Mouse (Mus musculus): ENCODE data around the gene Ahdc1. TPM values are rescaled to one million over a fixed set of nuclear protein-coding genes. Genes with fewer than 3 reads are reported as not detected.

Gene Ahdc1
- polyA plus RNA-seq, 1 experiment from 2014 or later: 10.5 TPM

- Histone ChIP-seq H3K27ac (no peak overlapping the region), H3K4me3 (no peak overlapping the region), H3K4me1 (peaks cover 23% of the 10 kb centered on the region), H3K4me2 (replicated peaks) (0 out of 2 replicates have a peak overlapping the region, but pooled peaks have one; percentile 16), H3K9ac (no peak overlapping the region), H3K27me3 (replicated peaks) (no peaks in the 10 kb centered on the region), H3K9me3 (no peaks in the 10 kb centered on the region), H3K36me3 (no peaks in the 10 kb centered on the region)
- WGBS: 11% methylated on average over 11 of the region's 11 CpGs
- ATAC-seq (ENCODE audit: low FRiP score, low read depth): no peak
These were observed 109.8 kb downstream of the Ahdc1 start for GRCm38 (mm10) chr4:133120833-133121321.

GRCm38 (mm10) chr4:133121416-133121815 is 110.4 kb downstream of the Ahdc1 start:
- no peak for ATAC-seq (ENCODE audit: low FRiP score, low read depth)
- WGBS: 62% methylated on average over 1 of the region's 1 CpGs
- H3K27ac ChIP-seq: no peak overlapping the region
- H3K9ac ChIP-seq: no peak overlapping the region
- no peak overlapping the region for H3K4me3 ChIP-seq
- H3K27me3 ChIP-seq (replicated peaks): no peaks in the 10 kb centered on the region
- no peaks in the 10 kb centered on the region for H3K9me3 ChIP-seq
- peaks cover 22% of the 10 kb centered on the region for H3K4me1 ChIP-seq
- no peaks in the 10 kb centered on the region for H3K36me3 ChIP-seq
- H3K4me2 ChIP-seq (replicated peaks): no peak overlapping the region

- peaks cover 17% of the 10 kb centered on the region for H3K4me1 ChIP-seq
- H3K27ac ChIP-seq: no peak overlapping the region
- no peak overlapping the region for H3K9ac ChIP-seq
- H3K27me3 ChIP-seq (replicated peaks): no peaks in the 10 kb centered on the region
- no peaks in the 10 kb centered on the region for H3K9me3 ChIP-seq
- no peaks in the 10 kb centered on the region for H3K36me3 ChIP-seq
- H3K4me3 ChIP-seq: no peak overlapping the region
- no peak for ATAC-seq (ENCODE audit: low FRiP score, low read depth)
- H3K4me2 ChIP-seq (replicated peaks): no peak overlapping the region
- WGBS: 43% methylated on average over 5 of the region's 5 CpGs
These were observed 111.0 kb downstream of the Ahdc1 start for GRCm38 (mm10) chr4:133121974-133122637.

GRCm38 (mm10) chr4:133127079-133127478 is 116.0 kb downstream of the Ahdc1 start:
- no peaks in the 10 kb centered on the region for H3K27me3 ChIP-seq (replicated peaks)
- H3K36me3 ChIP-seq: no peaks in the 10 kb centered on the region
- peaks cover 21% of the 10 kb centered on the region for H3K4me1 ChIP-seq
- no peak overlapping the region for H3K4me2 ChIP-seq (replicated peaks)
- 90% methylated on average over 3 of the region's 3 CpGs for WGBS
- ATAC-seq (ENCODE audit: low FRiP score, low read depth): no peak
- no peak overlapping the region for H3K27ac ChIP-seq
- no peaks in the 10 kb centered on the region for H3K9me3 ChIP-seq
- no peak overlapping the region for H3K9ac ChIP-seq
- H3K4me3 ChIP-seq: no peak overlapping the region

Other genes with a start within 250 kb of the Ahdc1 start
- 78.5 and 84.2 TPM in 2 replicates for gene Rpa2, start 242.9 kb upstream of the Ahdc1 start, polyA plus RNA-seq (2016; fragmentation: Nextera tagmentation; extraction: Ambion mirVana)
- 0.74 and 0.79 TPM in 2 replicates for gene Themis2, start 214.9 kb upstream of the Ahdc1 start, polyA plus RNA-seq (2016; fragmentation: Nextera tagmentation; extraction: Ambion mirVana)
- gene Ppp1r8, start 168.1 kb upstream of the Ahdc1 start, polyA plus RNA-seq (2016; fragmentation: Nextera tagmentation; extraction: Ambion mirVana): 53.3 and 62.5 TPM in 2 replicates
- 108 and 110 TPM in 2 replicates for gene Stx12, start 126.8 kb upstream of the Ahdc1 start, polyA plus RNA-seq (2016; fragmentation: Nextera tagmentation; extraction: Ambion mirVana)
- gene Fam76a, start 88.7 kb upstream of the Ahdc1 start, polyA plus RNA-seq (2016; fragmentation: Nextera tagmentation; extraction: Ambion mirVana): 27.3 and 29.6 TPM in 2 replicates
- 0.22 and 0.28 TPM in 2 replicates for gene Fgr, start 37.2 kb upstream of the Ahdc1 start, polyA plus RNA-seq (2016; fragmentation: Nextera tagmentation; extraction: Ambion mirVana)
- 30.5 and 48.9 TPM in 2 replicates for gene Wasf2, start 119.2 kb downstream of the Ahdc1 start, polyA plus RNA-seq (2016; fragmentation: Nextera tagmentation; extraction: Ambion mirVana)
- 0.42 and 0.79 TPM in 2 replicates for gene Cd164l2, start 200.9 kb downstream of the Ahdc1 start, polyA plus RNA-seq (2016; fragmentation: Nextera tagmentation; extraction: Ambion mirVana)
- 0.38 and 0.74 TPM in 2 replicates for gene Gpr3, start 201.3 kb downstream of the Ahdc1 start, polyA plus RNA-seq (2016; fragmentation: Nextera tagmentation; extraction: Ambion mirVana)
- gene Map3k6, start 229.6 kb downstream of the Ahdc1 start, polyA plus RNA-seq (2016; fragmentation: Nextera tagmentation; extraction: Ambion mirVana): 2.1 and 3.2 TPM in 2 replicates

Measured in neural tube, embryonic 12.5 days (tissue).